Mouse (Mus musculus) midbrain, embryonic 16.5 days (tissue): ENCODE measurements around the gene Pecam1. TPM values are rescaled to one million over a fixed set of nuclear protein-coding genes. Genes with fewer than 3 reads are reported as not detected.
"Not testable (repeated sequence)": the region's sequence is repeated elsewhere in the genome, so short reads cannot be mapped to it uniquely, and the experiment has no call there.

Source experiments
- ATAC-seq: fragments of 200-750 bp; cut with Nextera tagmentation; 2 replicates; pipeline ENCODE4 v1.8.0; 2017; ENCODE audit warnings: moderate TSS enrichment
- H3K27ac ChIP-seq: fragments of 300-500 bp; sonication (generic); 2 replicates; pipeline ENCODE4 v1.5.1; 2014; ENCODE audit warnings: mild to moderate bottlenecking, low read length, mixed read lengths
- H3K27me3 ChIP-seq: fragments of 300-500 bp; sonication (generic); 2 replicates; pipeline ENCODE4 v1.6.1; 2014; ENCODE audit warnings: low read depth, low read length, mixed read lengths; ENCODE audit not compliant: control insufficient read depth, insufficient read depth
- H3K36me3 ChIP-seq: fragments of 300-500 bp; sonication (generic); 2 replicates; pipeline ENCODE4 v1.6.1; 2014; ENCODE audit warnings: mild to moderate bottlenecking, low read length, moderate library complexity, mixed read lengths; ENCODE audit not compliant: control insufficient read depth, insufficient read depth
- H3K4me1 ChIP-seq: fragments of 300-500 bp; sonication (generic); 2 replicates; pipeline ENCODE4 v1.6.1; 2014; ENCODE audit warnings: mild to moderate bottlenecking, low read length, mixed read lengths; ENCODE audit not compliant: control insufficient read depth, insufficient read depth
- H3K4me2 ChIP-seq: fragments of 300-500 bp; sonication (generic); 2 replicates; pipeline ENCODE4 v1.6.1; 2014; ENCODE audit warnings: mild to moderate bottlenecking, low read length, mixed read lengths
- H3K4me3 ChIP-seq: fragments of 300-500 bp; sonication (generic); 2 replicates; pipeline ENCODE4 v1.5.1; 2014; ENCODE audit warnings: low read depth, mild to moderate bottlenecking, low read length, moderate library complexity, mixed read lengths
- H3K9ac ChIP-seq: fragments of 300-500 bp; sonication (generic); 2 replicates; pipeline ENCODE4 v1.6.1; 2014; ENCODE audit warnings: low read depth, low read length, mixed read lengths
- H3K9me3 ChIP-seq: fragments of 300-500 bp; sonication (generic); replicated peaks from 2 replicates; pipeline ENCODE4 v1.6.1; 2014; ENCODE audit warnings: mild to moderate bottlenecking, low read length, mixed read lengths; ENCODE audit not compliant: control insufficient read depth, poor library complexity, severe bottlenecking
- WGBS: fragments of 180-500 bp; shearing (Covaris S2); extraction: QIAGEN DNeasy Blood & Tissue Kit; methylation state at CpG from one replicate; pipeline ENCODE4 v1.1.7; 2014; 5-methylcytosine and 5-hydroxymethylcytosine counted together
- polyA plus RNA-seq: library from polyadenylated mRNA; unstranded; fragments of >200 nt; fragmentation: Nextera tagmentation; extraction: Ambion mirVana; gene quantifications from 2 replicates; pipeline ENCODE4 v1.2.1, GENCODE M21; 2015

The Pecam1 gene
- polyA plus RNA-seq, 1 experiment from 2014 or later: 14.1 TPM

- Histone ChIP-seq H3K4me1 (no peaks in the 10 kb centered on the region), H3K36me3 (no peaks in the 10 kb centered on the region), H3K27ac (no peak overlapping the region), H3K4me3 (no peak overlapping the region), H3K4me2 (no peak overlapping the region), H3K9ac (no peak overlapping the region), H3K9me3 (no peaks in the 10 kb centered on the region), H3K27me3 (no peaks in the 10 kb centered on the region)
- ATAC-seq: no peak
- WGBS: 78% methylated on average over 2 of the region's 2 CpGs
Observed at GRCm38 (mm10) chr11:106623629-106624028, 126.8 kb downstream of the Pecam1 start.

DNA sequence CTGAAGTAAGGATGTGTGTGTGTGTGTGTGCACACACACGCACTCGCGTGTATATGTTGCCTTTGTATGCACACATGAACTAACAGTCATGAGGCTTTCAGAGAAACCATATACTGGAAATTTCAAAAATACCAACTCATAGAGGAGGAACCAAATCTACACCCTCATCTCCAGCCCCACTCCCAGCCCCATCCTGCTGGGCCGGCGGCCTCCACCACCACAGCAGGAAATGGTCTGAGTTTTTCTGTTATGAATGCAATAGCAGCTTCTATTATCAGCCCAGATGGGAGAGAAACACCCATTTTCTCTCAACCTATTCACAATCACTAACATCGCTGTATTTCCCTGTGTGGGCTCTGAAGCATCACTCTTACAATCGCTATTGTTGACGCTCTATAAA, 128.4 kb downstream of the Pecam1 start:
- no peak overlapping the region for H3K27ac ChIP-seq
- H3K4me1 ChIP-seq: no peaks in the 10 kb centered on the region
- H3K27me3 ChIP-seq: no peaks in the 10 kb centered on the region
- H3K4me2 ChIP-seq: no peak overlapping the region
- no peaks in the 10 kb centered on the region for H3K36me3 ChIP-seq
- no peak overlapping the region for H3K4me3 ChIP-seq
- H3K9me3 ChIP-seq: no peaks in the 10 kb centered on the region
- WGBS: 84% methylated on average over 8 of the region's 8 CpGs
- no peak for ATAC-seq
- H3K9ac ChIP-seq: no peak overlapping the region

DNA sequence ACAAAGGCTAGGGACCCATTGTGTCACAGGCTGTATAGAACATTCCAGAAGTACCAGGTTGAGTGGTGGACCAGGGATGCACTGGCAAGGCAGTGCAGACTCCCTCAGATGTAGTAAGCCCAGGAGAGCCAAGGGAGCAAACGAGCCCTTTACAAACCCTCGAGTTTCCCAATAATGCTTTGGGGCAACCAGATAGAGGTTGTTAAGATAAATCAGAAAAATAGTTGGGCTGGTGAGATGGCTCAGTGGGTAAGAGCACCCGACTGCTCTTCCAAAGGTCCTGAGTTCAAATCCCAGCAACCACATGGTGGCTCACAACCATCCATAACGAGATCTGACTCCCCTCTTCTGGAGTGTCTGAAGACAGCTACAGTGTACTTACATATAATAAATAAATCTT, 131.7 kb downstream of the Pecam1 start:
- 88% methylated on average over 3 of the region's 4 CpGs for WGBS
- not testable (repeated sequence) for H3K4me1 ChIP-seq, H3K36me3 ChIP-seq, H3K9me3 ChIP-seq, H3K4me2 ChIP-seq, ATAC-seq, H3K9ac ChIP-seq, H3K27me3 ChIP-seq, H3K27ac ChIP-seq, H3K4me3 ChIP-seq

- Histone ChIP-seq H3K27me3 (no peaks in the 10 kb centered on the region), H3K27ac (no peak overlapping the region), H3K4me2 (no peak overlapping the region), H3K9ac (no peak overlapping the region), H3K4me3 (no peak overlapping the region), H3K9me3 (no peaks in the 10 kb centered on the region), H3K4me1 (peaks cover 4% of the 10 kb centered on the region; the same call in 1 of the 2 replicates), H3K36me3 (no peaks in the 10 kb centered on the region)
- WGBS: 85% methylated on average over 13 of the region's 13 CpGs
- ATAC-seq: no peak
Observed at GRCm38 (mm10) chr11:106617821-106618580, 132.4 kb downstream of the Pecam1 start.

DNA sequence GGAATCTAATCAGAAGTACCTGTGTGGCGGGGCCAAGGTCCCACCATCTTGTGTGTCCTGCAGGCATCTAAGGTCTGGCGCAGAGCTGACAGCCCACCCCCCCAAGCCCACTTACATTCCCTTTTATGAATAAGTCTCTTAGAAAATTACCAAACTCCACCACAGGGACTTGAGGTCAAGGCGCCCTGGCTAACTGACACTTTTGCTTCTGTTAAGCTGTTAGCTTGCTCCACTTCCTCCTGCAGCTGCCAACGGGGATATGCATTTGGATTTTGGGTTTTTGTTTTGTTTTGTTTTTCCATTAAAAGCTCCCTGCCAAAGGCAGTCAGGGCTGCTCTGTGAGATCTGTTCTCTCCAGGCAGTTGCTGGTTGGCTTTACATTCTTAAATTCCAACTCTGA, 134.9 kb downstream of the Pecam1 start:
- Histone ChIP-seq H3K9ac (no peak overlapping the region), H3K4me2 (no peak overlapping the region), H3K4me3 (no peak overlapping the region), H3K9me3 (no peaks in the 10 kb centered on the region), H3K4me1 (peaks cover 16% of the 10 kb centered on the region), H3K36me3 (no peaks in the 10 kb centered on the region), H3K27ac (no peak overlapping the region), H3K27me3 (no peaks in the 10 kb centered on the region)
- WGBS: 75% methylated on average over 4 of the region's 4 CpGs
- ATAC-seq: no peak

- WGBS: 76% methylated on average over 4 of the region's 4 CpGs
- Histone ChIP-seq H3K27me3 (no peaks in the 10 kb centered on the region), H3K4me2 (no peak overlapping the region)
Observed at GRCm38 (mm10) chr11:106614339-106614645, 136.1 kb downstream of the Pecam1 start.

GRCm38 (mm10) chr11:106613638-106614338, 136.6 kb downstream of the Pecam1 start:
- WGBS: 59% methylated on average over 15 of the region's 15 CpGs
- Histone ChIP-seq H3K36me3 (no peaks in the 10 kb centered on the region), H3K9me3 (no peaks in the 10 kb centered on the region), H3K4me3 (peak overlapping the region; percentile 99), H3K27ac (peak overlapping the region; percentile 80), H3K27me3 (no peaks in the 10 kb centered on the region), H3K9ac (peak overlapping the region; percentile 79; the same call in 1 of the 2 replicates), H3K4me1 (peaks cover 16% of the 10 kb centered on the region), H3K4me2 (peak overlapping the region; percentile 93)
- no peak for ATAC-seq

More at GRCm38 (mm10) chr11:106614339-106614645, 136.1 kb downstream of the Pecam1 start:
- Histone ChIP-seq H3K4me3 (no peak overlapping the region), H3K9ac (no peak overlapping the region), H3K36me3 (no peaks in the 10 kb centered on the region), H3K9me3 (no peaks in the 10 kb centered on the region), H3K4me1 (peaks cover 16% of the 10 kb centered on the region), H3K27ac (no peak overlapping the region)
- no peak for ATAC-seq

DNA sequence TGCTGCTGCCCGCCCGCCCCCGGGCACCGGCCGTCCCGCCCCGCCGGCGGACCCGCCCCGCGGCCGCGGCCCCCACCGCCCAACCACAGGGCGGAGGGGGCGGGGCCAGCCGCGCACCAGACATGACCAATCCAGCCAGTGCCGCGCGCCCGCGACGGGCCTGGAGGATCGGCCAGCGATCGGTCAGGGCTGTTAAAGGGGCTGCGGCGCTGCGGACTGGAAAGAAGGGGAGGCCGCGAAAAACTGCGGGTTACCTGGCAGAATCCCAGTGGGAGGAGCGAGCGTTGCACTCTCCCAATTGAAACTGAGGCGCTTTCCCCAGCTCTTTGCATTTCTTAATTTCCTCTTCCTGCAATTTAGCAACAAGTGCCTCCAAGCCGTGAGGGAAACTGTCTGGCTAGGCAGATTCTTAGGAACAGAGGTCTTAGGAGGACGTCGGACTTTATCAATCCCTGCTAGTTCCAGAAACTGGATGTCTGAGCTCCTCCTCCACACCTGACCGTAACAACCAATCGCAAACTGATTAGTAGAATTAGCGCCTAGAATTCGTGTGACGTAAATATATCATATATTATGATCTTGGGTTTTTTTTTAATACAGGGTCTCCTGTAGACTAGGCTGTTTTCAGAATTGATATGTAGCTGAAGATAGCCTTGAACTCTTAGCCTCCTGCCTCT, 137.3 kb downstream of the Pecam1 start, which contains the start of gene Tex2:
Tex2 (minus strand) TSS at position 463 of the 677 bp plus-strand sequence.
- Histone ChIP-seq H3K27ac (peak within 1 kb of the TSS; percentile 80), H3K27me3 (no peaks in the 10 kb centered on the region), H3K4me2 (peak within 1 kb of the TSS; percentile 93), H3K4me3 (peak within 1 kb of the TSS; percentile 99), H3K9ac (peak within 1 kb of the TSS; percentile 79), H3K9me3 (no peaks in the 10 kb centered on the region), H3K36me3 (no peaks in the 10 kb centered on the region), H3K4me1 (peaks cover 16% of the 10 kb centered on the region)
- ATAC-seq: peak; percentile 98
- WGBS: under 1% methylated on average over 44 of the region's 45 CpGs
